Mouse (Mus musculus) midbrain, embryonic 14.5 days (tissue): Measurements from ENCODE around the gene Pdzd9. TPM values are rescaled to one million over a fixed set of nuclear protein-coding genes. Genes with fewer than 3 reads are reported as not detected.

ENCODE experiments used
- ATAC-seq: fragments of 200-750 bp; cut with Nextera tagmentation; 2 replicates; pipeline ENCODE4 v1.8.0; 2017; ENCODE audit warnings: moderate number of reproducible peaks, moderate library complexity; ENCODE audit not compliant: low FRiP score, low TSS enrichment
- DNase-seq: peaks from one replicate; pipeline ENCODE4 v3.0.0-alpha.2; 2015
- H3K27ac ChIP-seq: fragments of 300-500 bp; sonication (generic); replicated peaks from 2 replicates; pipeline ENCODE4 v1.5.1; 2014; ENCODE audit warnings: mild to moderate bottlenecking, low read depth, low read length, moderate library complexity
- H3K27me3 ChIP-seq: fragments of 300-500 bp; sonication (generic); 2 replicates; pipeline ENCODE4 v1.6.1; 2014; ENCODE audit warnings: low read length, control low read depth, mixed read lengths; ENCODE audit not compliant: control insufficient read depth, insufficient read depth
- H3K36me3 ChIP-seq: fragments of 300-500 bp; sonication (generic); 2 replicates; pipeline ENCODE4 v1.6.1; 2014; ENCODE audit warnings: low read length, control low read depth; ENCODE audit not compliant: control insufficient read depth, insufficient read depth
- H3K4me1 ChIP-seq: fragments of 300-500 bp; sonication (generic); 2 replicates; pipeline ENCODE4 v1.6.1; 2014; ENCODE audit warnings: mild to moderate bottlenecking, antibody characterized with exemption, low read length, control low read depth; ENCODE audit not compliant: control insufficient read depth, insufficient read depth
- H3K4me2 ChIP-seq: fragments of 300-500 bp; sonication (generic); 2 replicates; pipeline ENCODE4 v1.6.1; 2014; ENCODE audit warnings: mild to moderate bottlenecking, low read length, moderate library complexity
- H3K4me3 ChIP-seq: fragments of 300-500 bp; sonication (generic); replicated peaks from 2 replicates; pipeline ENCODE4 v1.5.1; 2014; ENCODE audit warnings: low read depth, low read length
- H3K9ac ChIP-seq: fragments of 300-500 bp; sonication (generic); replicated peaks from 2 replicates; pipeline ENCODE4 v1.6.1; 2014; ENCODE audit warnings: mild to moderate bottlenecking, low read length, moderate library complexity
- H3K9me3 ChIP-seq: fragments of 300-500 bp; sonication (generic); 2 replicates; pipeline ENCODE4 v1.6.1; 2016; ENCODE audit warnings: low read length, control low read depth, mixed read lengths; ENCODE audit not compliant: control insufficient read depth
- WGBS: fragments of 180-500 bp; shearing (Covaris S2); extraction: QIAGEN DNeasy Blood & Tissue Kit; methylation state at CpG from one replicate; pipeline ENCODE4 v1.1.7; 2014; 5-methylcytosine and 5-hydroxymethylcytosine counted together
- polyA plus RNA-seq: library from polyadenylated mRNA; unstranded; fragments of >200 nt; fragmentation: Nextera tagmentation; extraction: Ambion mirVana; gene quantifications from 2 replicates; pipeline ENCODE4 v1.2.1, GENCODE M21; 2014

Gene Pdzd9
- polyA plus RNA-seq, 1 experiment from 2014 or later: 0.36 TPM

GRCm38 (mm10) chr7:120634301-120634700 is 35.8 kb downstream of the Pdzd9 start:
- Histone ChIP-seq H3K9me3 (no peaks in the 10 kb centered on the region), H3K9ac (peak overlapping the region; percentile 92), H3K4me1 (peaks cover 16% of the 10 kb centered on the region), H3K4me2 (peak overlapping the region; percentile 95), H3K36me3 (peaks cover 15% of the 10 kb centered on the region), H3K27ac (peak overlapping the region; percentile 85), H3K4me3 (peak overlapping the region; percentile 93), H3K27me3 (no peaks in the 10 kb centered on the region)
- 12% methylated on average over 9 of the region's 9 CpGs for WGBS
- no peak for ATAC-seq
- DNase-seq: peak; percentile 15

- Histone ChIP-seq H3K27me3 (no peaks in the 10 kb centered on the region), H3K4me1 (peaks cover 16% of the 10 kb centered on the region), H3K36me3 (no peaks in the 10 kb centered on the region), H3K27ac (no peak overlapping the region), H3K9ac (no peak overlapping the region), H3K4me3 (no peak overlapping the region), H3K4me2 (no peak overlapping the region), H3K9me3 (no peaks in the 10 kb centered on the region)
- WGBS: 73% methylated on average over 1 of the region's 1 CpGs
- DNase-seq (peak; percentile 43), ATAC-seq (no peak)
Observed at GRCm38 (mm10) chr7:120632518-120632917, 37.6 kb downstream of the Pdzd9 start.

GRCm38 (mm10) chr7:120620841-120621240 is 49.3 kb downstream of the Pdzd9 start:
- H3K27me3 ChIP-seq: no peaks in the 10 kb centered on the region
- no peaks in the 10 kb centered on the region for H3K36me3 ChIP-seq
- no peak overlapping the region for H3K27ac ChIP-seq
- ATAC-seq: no peak
- H3K4me3 ChIP-seq: no peak overlapping the region
- DNase-seq: no peak
- 93% methylated on average over 9 of the region's 9 CpGs for WGBS
- no peak overlapping the region for H3K4me2 ChIP-seq
- no peak overlapping the region for H3K9ac ChIP-seq
- H3K9me3 ChIP-seq: no peaks in the 10 kb centered on the region
- H3K4me1 ChIP-seq: no peaks in the 10 kb centered on the region

- ATAC-seq: no peak
Observed at GRCm38 (mm10) chr7:120620075-120620771, 49.9 kb downstream of the Pdzd9 start.

More at GRCm38 (mm10) chr7:120620075-120620771, 49.9 kb downstream of the Pdzd9 start:
- no peaks in the 10 kb centered on the region for H3K27me3 ChIP-seq
- H3K9ac ChIP-seq: no peak overlapping the region
- no peaks in the 10 kb centered on the region for H3K4me1 ChIP-seq
- DNase-seq: no peak
- H3K4me2 ChIP-seq: no peak overlapping the region
- H3K9me3 ChIP-seq: no peaks in the 10 kb centered on the region
- H3K36me3 ChIP-seq: no peaks in the 10 kb centered on the region
- H3K4me3 ChIP-seq: no peak overlapping the region
- H3K27ac ChIP-seq: no peak overlapping the region
- 79% methylated on average over 8 of the region's 8 CpGs for WGBS

Other genes with a start within 250 kb of the Pdzd9 start
- 227 and 243 TPM in 2 replicates for gene Uqcrc2, start 35.2 kb downstream of the Pdzd9 start, polyA plus RNA-seq
- gene Mosmo, start 7.3 kb upstream of the Pdzd9 start, polyA plus RNA-seq: 15.7 and 18.8 TPM in 2 replicates
- gene Vwa3a, start 69.0 kb upstream of the Pdzd9 start, polyA plus RNA-seq: 1.3 TPM in 2 replicates
- gene Gm5737, start 142.0 kb upstream of the Pdzd9 start, polyA plus RNA-seq: 0.17 TPM in 1 of 2 replicates, not detected in the other
- 13.1 and 14.9 TPM in 2 replicates for gene Eef2k, start 172.5 kb upstream of the Pdzd9 start, polyA plus RNA-seq
- gene Polr3e, start 247.4 kb upstream of the Pdzd9 start, polyA plus RNA-seq: 20.6 and 21.6 TPM in 2 replicates